ENCODE assay signal across 8 mouse cellular contexts in genomic region chr2:71744861-71745507, GRCm38 (mm10). TPM values are rescaled to one million over a fixed set of nuclear protein-coding genes. Genes with fewer than 3 reads are reported as not detected.
DNase-seq lines count a peak whose midpoint lies in the region; ATAC-seq and TF ChIP-seq lines count a peak whose summit lies in the region.

No protein-coding gene starts in this region.

- DNase-seq in hindbrain, embryonic 11.5 days (ENCODE audit: low spot score): peak; percentile 41
- DNase-seq in hindbrain, postnatal 0 days (ENCODE audit: low spot score): no peak
- DNase-seq in 416B (ENCODE audit: low read depth): peak; percentile 46
- peak; percentile 68 for DNase-seq in embryo, embryonic 11 days
- DNase-seq in kidney, postnatal 4 days: peak; percentile 45 to 64
- DNase-seq in splenic B cell, adult 2 months (ENCODE audit: low read depth, low spot score): peak; percentile 32
- DNase-seq in testis, postnatal 14 days (ENCODE audit: low spot score): no peak
- DNase-seq in urinary bladder, adult 18-20 months (ENCODE audit: low spot score in 2 of 2): no peak

- H3K27me3 ChIP-seq in hindbrain, embryonic 11.5 days (ENCODE audit: control insufficient read depth, insufficient read depth, low read length): no peaks in the 10 kb centered on the region
- H3K27me3 ChIP-seq in hindbrain, postnatal 0 days (ENCODE audit: insufficient read depth, low read length): no peaks in the 10 kb centered on the region
- no peaks in the 10 kb centered on the region; the same call in 1 of the 2 replicates for H3K27me3 ChIP-seq in splenic B cell, adult 2 months (ENCODE audit: control insufficient read depth, insufficient read depth, low read length, poor library complexity, severe bottlenecking)

- peak; percentile 45; the same call in 1 of the 2 replicates for ATAC-seq in hindbrain, embryonic 11.5 days (ENCODE audit: low FRiP score)
- no peak for ATAC-seq in hindbrain, postnatal 0 days

- H3K36me3 ChIP-seq in hindbrain, embryonic 11.5 days (ENCODE audit: control insufficient read depth, insufficient read depth, low read length): no peaks in the 10 kb centered on the region
- no peaks in the 10 kb centered on the region for H3K36me3 ChIP-seq in hindbrain, postnatal 0 days (ENCODE audit: insufficient read depth, low read length)
- no peaks in the 10 kb centered on the region for H3K36me3 ChIP-seq in splenic B cell, adult 2 months (ENCODE audit: control insufficient read depth, insufficient read depth, low read length, poor library complexity, severe bottlenecking)

- no peak overlapping the region for H3K27ac ChIP-seq in hindbrain, embryonic 11.5 days (ENCODE audit: low read depth, low read length)
- no peak overlapping the region for H3K27ac ChIP-seq in hindbrain, postnatal 0 days

- no peak overlapping the region for H3K9ac ChIP-seq in hindbrain, embryonic 11.5 days (ENCODE audit: low read depth, low read length)
- no peak overlapping the region for H3K9ac ChIP-seq in hindbrain, postnatal 0 days (replicated peaks; ENCODE audit: low read length)

- H3K9me3 ChIP-seq in hindbrain, embryonic 11.5 days (ENCODE audit: control insufficient read depth, low read length): no peaks in the 10 kb centered on the region
- no peaks in the 10 kb centered on the region for H3K9me3 ChIP-seq in hindbrain, postnatal 0 days (ENCODE audit: low read length)

- H3K4me1 ChIP-seq in hindbrain, embryonic 11.5 days (replicated peaks; ENCODE audit: control insufficient read depth, insufficient read depth, low read length): peaks cover 10% of the 10 kb centered on the region; the same call in 1 of the 2 replicates
- H3K4me1 ChIP-seq in hindbrain, postnatal 0 days (ENCODE audit: insufficient read depth, low read length): no peaks in the 10 kb centered on the region

- 0 out of 2 replicates have a peak overlapping the region, but pooled peaks have one; percentile 9 for H3K4me2 ChIP-seq in hindbrain, embryonic 11.5 days (replicated peaks; ENCODE audit: low read depth, low read length)
- no peak overlapping the region for H3K4me2 ChIP-seq in hindbrain, postnatal 0 days (ENCODE audit: low read depth, low read length)

- no peak overlapping the region for H3K4me3 ChIP-seq in hindbrain, embryonic 11.5 days (ENCODE audit: low read depth, low read length)
- H3K4me3 ChIP-seq in hindbrain, postnatal 0 days (ENCODE audit: low read length): no peak overlapping the region

- TF ChIP-seq CTCF in hindbrain, postnatal 0 days (IDR thresholded peaks at IDR 0.05; ENCODE audit: low read depth): no peak

- 6% methylated on average over 11 of the region's 11 CpGs for WGBS in hindbrain, embryonic 11.5 days
- WGBS in hindbrain, postnatal 0 days: 24% methylated on average over 11 of the region's 11 CpGs

RNA-seq across cellular contexts. Expression of gene Itga6, which starts 0.4 kb away (rescaled TPM):
- polyA plus RNA-seq in hindbrain, embryonic 11.5 days (2014; fragmentation: Nextera tagmentation; extraction: Ambion mirVana): 25.5 and 29.5 TPM in 2 replicates
- total RNA-seq in hindbrain, postnatal 0 days (2014; rRNA removed): 46.7 and 50.0 TPM in 2 replicates
- polyA plus RNA-seq in hindbrain, postnatal 0 days (2015; fragmentation: Nextera tagmentation; extraction: Ambion mirVana): 20.0 and 20.7 TPM in 2 replicates

Comparison
In these comparisons a context has a peak if more than half of its experiments do, and no peak if none do; other contexts are left out.
1. DNase-seq: peak in hindbrain, embryonic 11.5 days (single experiment), 416B (single experiment), embryo, embryonic 11 days (single experiment), kidney, postnatal 4 days (2 of 2) and splenic B cell, adult 2 months (single experiment); none in hindbrain, postnatal 0 days (single experiment), testis, postnatal 14 days (single experiment) and urinary bladder, adult 18-20 months (0 of 2).